Comparison of ENCODE assay signal across 15 mouse cellular contexts in genomic region chr9:101052007-101052406, GRCm38 (mm10).
"Had no signal": no experiment of that assay in that cellular context is flagged by ENCODE, and none has a peak within 500 bp of the region (broad histone marks: within the 10 kb centered on the region; RNA-seq: fewer than 3 reads in every experiment).

No protein-coding gene starts in this region.

- H3K9me3 ChIP-seq: lung, embryonic 15.5 days; midbrain, embryonic 13.5 days; midbrain, embryonic 15.5 days; neural tube, embryonic 12.5 days had no signal

- H3K36me3 ChIP-seq: lung, embryonic 15.5 days; midbrain, embryonic 13.5 days; midbrain, embryonic 15.5 days; neural tube, embryonic 12.5 days had no signal

- DNase-seq: lung, adult 2 months; lung, postnatal 10 days; lung, postnatal 4 days; right cerebral cortex, postnatal 25 days; right cerebral cortex, postnatal 4 days; spleen, adult 18-20 months; thymus, adult 2 months; thymus, postnatal 25 days; thymus, postnatal 4 days had no signal

- H3K27ac ChIP-seq: liver, embryonic 14.5 days; lung, embryonic 15.5 days; midbrain, embryonic 13.5 days; midbrain, embryonic 15.5 days; neural tube, embryonic 12.5 days had no signal

- H3K4me3 ChIP-seq: lung, embryonic 15.5 days; midbrain, embryonic 13.5 days; midbrain, embryonic 15.5 days; neural tube, embryonic 12.5 days had no signal

- H3K27me3 ChIP-seq: lung, embryonic 15.5 days; midbrain, embryonic 13.5 days; midbrain, embryonic 15.5 days; neural tube, embryonic 12.5 days had no signal

- H3K9ac ChIP-seq: liver, embryonic 14.5 days; lung, embryonic 15.5 days; midbrain, embryonic 13.5 days; midbrain, embryonic 15.5 days; neural tube, embryonic 12.5 days had no signal

- ATAC-seq: midbrain, embryonic 13.5 days; midbrain, embryonic 15.5 days had no signal

- H3K4me2 ChIP-seq: lung, embryonic 15.5 days; midbrain, embryonic 11.5 days; midbrain, embryonic 13.5 days; midbrain, embryonic 15.5 days; neural tube, embryonic 12.5 days had no signal

- H3K4me1 ChIP-seq: lung, embryonic 15.5 days; midbrain, embryonic 13.5 days; midbrain, embryonic 15.5 days; neural tube, embryonic 12.5 days had no signal
